Mouse (Mus musculus): ENCODE measurements around the gene 9230104L09Rik.

9230104L09Rik gene

DNA sequence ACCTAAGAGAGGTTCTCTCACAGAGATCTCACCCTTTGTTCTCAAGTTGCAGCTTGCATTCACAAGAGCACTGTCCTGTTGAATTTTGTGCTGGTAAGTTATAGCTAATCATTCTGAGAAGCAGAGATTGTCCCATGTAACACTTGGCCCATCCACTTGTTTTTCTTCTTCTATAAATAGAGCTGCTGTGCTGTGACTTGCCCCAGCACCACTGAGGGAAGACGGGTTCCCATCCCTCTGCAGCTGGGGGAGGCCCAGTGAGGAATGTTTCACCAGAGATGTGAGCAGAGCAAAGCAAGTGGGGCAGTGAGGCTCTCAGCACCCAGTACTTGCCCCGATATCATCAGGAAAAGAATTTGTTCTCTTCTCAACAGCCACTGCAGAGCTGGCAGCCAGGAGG is at the start of gene 9230104L09Rik:
9230104L09Rik (minus strand) TSS at position 73 of the 400 bp plus-strand sequence.
- in situ Hi-C loops (cut with MboI; ENCODE audit: low pct_unique_long_range_greater_than_20kb in 1 of 2, low sequenced_read_pairs in 2 of 2, unreplicated experiment in 1 of 2) = no loop called here

DNA sequence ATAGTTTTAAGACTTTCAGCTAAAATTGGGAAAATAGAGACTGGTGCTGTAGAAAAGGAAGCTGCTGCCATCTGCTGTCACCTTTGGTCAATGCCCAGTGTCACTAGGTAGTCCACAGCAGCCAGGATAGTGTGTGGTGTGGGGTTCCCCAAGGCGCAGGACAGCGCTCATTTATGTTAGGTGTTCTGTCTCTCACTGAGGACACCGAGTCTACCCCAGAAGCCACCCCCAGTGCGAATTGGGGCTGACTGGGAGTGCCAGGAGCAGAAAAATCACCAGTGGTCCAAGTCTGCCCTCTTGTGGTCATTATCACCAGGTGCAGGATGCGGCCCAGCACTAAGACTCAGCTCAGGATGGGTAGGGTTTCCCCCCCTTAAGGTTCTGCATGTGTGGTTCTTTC is 37.4 kb upstream of the 9230104L09Rik start:
- in situ Hi-C loops (cut with MboI; ENCODE audit: low pct_unique_long_range_greater_than_20kb in 1 of 2, low sequenced_read_pairs in 2 of 2, unreplicated experiment in 1 of 2) = loop anchor here (5.0 to 10.0 kb wide), 4 partner anchors 47 to 150 kb away; partner anchors contain the start of gene Cstl1 (in 2 of the 2)

DNA sequence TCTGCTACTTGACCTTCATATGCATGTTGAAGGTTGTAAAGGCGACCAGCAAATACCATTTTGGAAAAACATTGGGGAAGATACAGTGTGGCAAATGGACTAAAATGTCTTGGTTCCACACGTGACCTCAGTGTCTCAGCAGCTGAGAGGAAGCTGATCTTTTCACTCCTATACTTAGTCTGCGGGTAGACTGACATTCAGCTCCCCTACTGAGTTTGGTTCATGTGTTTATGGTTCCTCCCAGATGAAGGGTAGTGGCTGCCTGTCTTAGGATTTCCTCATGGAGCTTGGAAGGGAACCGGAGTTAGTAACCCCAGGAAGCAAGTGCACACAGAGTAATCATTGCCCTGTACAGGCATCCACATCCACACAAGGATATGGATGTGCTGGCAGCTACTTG is 35.5 kb upstream of the 9230104L09Rik start:
- in situ Hi-C loops (cut with MboI; ENCODE audit: low pct_unique_long_range_greater_than_20kb in 1 of 2, low sequenced_read_pairs in 2 of 2, unreplicated experiment in 1 of 2) = loop anchor here (5.0 to 10.0 kb wide), 4 partner anchors 46 to 148 kb away; partner anchors contain the start of gene Cstl1 (in 2 of the 2)

DNA sequence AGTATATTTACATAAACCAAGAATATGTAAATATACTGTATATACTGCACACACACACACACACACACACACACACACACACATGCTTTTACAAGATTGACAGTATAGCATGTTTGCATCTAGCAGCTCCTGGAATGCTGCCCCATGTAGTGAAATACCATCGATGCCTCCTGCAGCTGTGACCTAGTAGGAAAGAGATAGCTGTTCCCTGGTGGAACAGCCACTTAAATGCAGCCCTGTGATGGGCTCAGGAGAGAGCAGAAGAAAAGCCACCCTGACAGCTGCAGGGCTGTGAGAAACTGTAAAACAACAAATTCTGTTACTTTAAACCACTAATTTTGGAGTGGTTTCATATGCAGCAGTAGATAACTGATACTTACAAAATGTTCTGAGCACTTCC is 31.4 kb upstream of the 9230104L09Rik start:
- in situ Hi-C loops (cut with MboI; ENCODE audit: low pct_unique_long_range_greater_than_20kb in 1 of 2, low sequenced_read_pairs in 2 of 2, unreplicated experiment in 1 of 2) = no loop called here

DNA sequence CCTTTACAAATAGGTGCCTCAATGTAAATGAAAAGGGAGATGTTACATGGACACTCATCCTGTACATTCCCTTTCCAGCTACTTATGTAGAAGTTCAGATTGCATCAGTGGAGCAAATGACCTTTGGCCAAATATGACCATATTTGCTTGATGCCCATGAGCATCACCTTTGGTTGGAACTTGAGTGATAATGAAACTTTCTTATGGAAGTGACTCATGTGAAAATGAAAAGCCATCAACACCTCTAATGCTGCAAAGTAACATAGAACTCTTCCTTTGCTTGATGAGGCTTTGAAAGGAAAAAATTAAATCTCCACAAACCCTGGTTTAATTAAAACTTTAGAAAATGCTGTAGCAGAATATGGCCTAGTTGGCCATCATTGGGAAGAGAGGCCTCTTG is 28.3 kb upstream of the 9230104L09Rik start:
- in situ Hi-C loops (cut with MboI; ENCODE audit: low pct_unique_long_range_greater_than_20kb in 1 of 2, low sequenced_read_pairs in 2 of 2, unreplicated experiment in 1 of 2) = no loop called here

DNA sequence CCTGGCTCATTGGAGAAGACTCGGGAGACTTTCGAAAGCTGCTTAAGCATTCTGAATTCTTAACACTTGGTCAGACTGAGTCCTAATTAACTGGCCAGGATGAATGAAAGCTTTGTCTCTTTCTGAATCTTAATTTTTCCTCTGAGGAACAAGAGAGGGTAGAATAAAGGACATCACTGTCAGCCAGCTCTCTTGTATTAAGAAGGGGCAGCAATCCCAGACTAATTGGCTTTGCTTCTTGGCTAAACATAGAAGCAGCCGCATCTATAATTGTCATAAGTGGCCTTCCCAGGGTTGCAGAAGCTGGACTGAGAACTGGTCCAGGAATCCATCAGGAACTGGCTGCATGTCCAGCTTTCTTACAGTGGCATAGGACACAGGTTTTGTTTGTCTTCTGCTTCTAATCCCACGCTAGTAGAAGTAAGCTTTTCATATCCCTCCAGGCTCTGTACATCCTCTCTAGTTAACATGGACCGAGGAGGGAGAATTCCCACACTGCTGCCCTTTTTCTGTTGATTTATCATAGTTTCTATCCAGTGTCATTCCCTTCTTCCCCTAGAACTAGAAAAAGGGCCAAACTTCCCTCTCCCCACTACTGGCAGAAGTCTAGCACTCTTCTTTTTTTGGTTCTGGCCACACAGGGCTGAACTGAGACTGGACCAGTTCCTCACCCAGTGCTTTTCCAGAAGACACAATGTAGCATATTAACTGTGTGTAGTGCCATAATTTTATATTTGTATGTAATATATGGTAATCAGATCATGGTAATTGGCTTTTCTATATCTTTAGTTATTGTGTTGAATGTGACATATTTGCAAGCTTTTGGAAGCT is 25.4 kb upstream of the 9230104L09Rik start:
- in situ Hi-C loops (cut with MboI; ENCODE audit: low pct_unique_long_range_greater_than_20kb in 1 of 2, low sequenced_read_pairs in 2 of 2, unreplicated experiment in 1 of 2) = no loop called here

DNA sequence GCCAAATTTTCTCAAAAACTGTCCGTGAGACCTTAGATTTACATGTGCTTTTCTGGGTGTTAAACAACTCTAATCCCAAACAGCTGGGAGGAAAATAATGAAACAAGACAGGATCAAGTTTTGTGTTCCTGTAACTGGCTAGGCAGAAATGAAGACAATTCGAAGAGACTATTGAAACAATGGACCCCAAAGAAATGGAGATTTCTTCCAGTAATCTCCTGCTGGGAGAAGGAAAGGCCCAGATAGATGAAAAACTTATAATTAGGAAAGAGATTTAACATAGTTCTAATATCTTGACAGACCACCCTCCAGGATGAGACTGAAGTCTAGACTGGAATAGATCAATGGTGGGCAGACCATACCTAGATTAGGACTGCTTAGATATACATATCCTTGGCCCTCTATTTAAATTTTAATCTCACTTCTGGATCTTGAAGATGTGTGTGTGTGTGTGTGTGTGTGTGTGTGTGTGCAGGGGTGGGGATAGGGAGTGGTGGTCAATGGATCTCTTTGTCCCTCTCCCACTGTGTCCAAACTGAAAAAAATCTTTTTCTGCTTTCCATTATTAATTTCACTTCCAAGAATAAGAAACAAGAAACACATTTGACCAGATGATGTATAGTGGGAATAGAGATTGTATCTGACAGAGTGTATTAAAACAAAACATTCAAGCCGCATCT is 24.6 kb upstream of the 9230104L09Rik start:
- in situ Hi-C loops (cut with MboI; ENCODE audit: low pct_unique_long_range_greater_than_20kb in 1 of 2, low sequenced_read_pairs in 2 of 2, unreplicated experiment in 1 of 2) = no loop called here

DNA sequence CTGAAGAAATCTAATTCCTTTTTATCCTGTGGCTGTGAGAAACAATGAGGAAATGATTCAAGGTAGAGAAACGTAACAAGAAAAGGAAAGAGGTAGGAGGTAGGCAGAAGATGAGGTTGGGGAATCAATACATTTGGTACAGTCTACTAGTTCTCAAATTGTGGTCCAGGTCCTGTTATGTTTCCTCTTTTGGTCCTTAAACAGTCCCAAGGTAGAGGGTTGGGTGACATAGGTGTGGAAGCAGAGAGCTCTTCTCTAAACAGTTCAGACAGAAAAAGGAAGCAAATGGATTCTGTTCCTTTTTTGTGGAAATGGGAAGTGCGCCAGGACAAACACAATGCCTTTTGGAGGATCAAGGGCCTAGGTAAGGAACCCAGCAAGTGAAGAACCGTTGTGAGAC is 24.0 kb upstream of the 9230104L09Rik start:
- in situ Hi-C loops (cut with MboI; ENCODE audit: low pct_unique_long_range_greater_than_20kb in 1 of 2, low sequenced_read_pairs in 2 of 2, unreplicated experiment in 1 of 2) = no loop called here

DNA sequence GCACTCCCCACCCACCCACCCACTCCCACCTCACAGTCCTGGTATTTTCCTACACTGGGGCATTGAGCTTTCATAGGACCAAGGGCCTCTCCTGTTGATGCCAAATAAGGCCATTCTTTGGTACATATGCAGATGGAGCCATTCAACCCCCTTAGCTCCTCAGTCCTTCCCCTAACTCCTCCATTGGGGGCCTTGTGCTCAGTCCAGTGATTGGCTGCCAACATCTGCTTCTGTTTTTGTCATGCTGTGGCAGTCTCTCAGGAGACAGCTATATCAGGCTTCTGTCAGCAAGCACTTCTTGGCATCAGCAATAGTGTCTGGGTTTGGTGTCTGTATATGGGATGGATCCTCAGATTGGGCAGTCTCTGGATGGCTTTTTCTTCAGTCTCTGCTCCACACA is 19.9 kb upstream of the 9230104L09Rik start:
- in situ Hi-C loops (cut with MboI; ENCODE audit: low pct_unique_long_range_greater_than_20kb in 1 of 2, low sequenced_read_pairs in 2 of 2, unreplicated experiment in 1 of 2) = no loop called here

DNA sequence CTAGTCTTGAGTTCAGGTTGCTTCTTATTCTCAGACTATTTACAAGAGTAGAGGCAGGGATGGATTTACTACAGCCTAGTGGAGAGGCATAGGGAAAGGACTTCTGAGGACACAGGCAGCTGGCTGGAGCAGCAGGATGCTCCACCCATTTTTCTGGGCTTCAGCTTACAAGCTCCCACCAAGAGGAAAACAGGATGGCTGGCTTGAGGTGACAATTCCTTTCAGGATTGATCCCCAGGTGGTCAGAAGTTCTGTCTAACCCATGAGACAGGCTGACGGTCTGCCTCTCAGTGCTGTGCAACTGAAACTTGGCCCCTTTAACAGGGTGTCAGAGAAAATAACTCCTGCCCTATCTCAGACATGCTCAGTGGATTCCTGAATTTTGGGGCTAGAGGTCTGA is 14.4 kb upstream of the 9230104L09Rik start:
- in situ Hi-C loops (cut with MboI; ENCODE audit: low pct_unique_long_range_greater_than_20kb in 1 of 2, low sequenced_read_pairs in 2 of 2, unreplicated experiment in 1 of 2) = no loop called here

DNA sequence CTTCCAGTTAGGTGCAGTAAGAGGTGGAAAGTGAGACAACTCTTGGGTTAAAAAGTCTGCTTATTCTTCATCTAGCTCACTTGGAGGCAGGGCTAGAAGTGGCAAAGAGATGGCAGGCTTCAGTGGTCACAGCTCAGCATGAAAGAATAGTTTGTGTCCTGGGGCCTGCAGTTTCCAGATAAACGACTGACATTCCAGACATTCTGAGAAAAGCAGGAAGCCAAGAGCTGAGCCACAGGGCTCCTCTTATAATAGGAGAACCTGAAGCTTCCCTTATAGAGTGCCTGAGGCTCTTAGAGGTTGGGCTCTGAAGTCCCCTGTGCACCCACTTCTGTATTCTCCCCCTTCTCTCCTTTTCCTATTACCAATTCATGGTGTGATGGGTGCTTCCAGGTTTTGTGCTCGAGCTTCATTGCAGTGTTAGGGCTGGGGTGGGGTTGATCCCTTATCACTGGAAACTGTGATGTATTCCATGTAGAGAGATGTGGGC is 13.8 kb upstream of the 9230104L09Rik start:
- in situ Hi-C loops (cut with MboI; ENCODE audit: low pct_unique_long_range_greater_than_20kb in 1 of 2, low sequenced_read_pairs in 2 of 2, unreplicated experiment in 1 of 2) = no loop called here

DNA sequence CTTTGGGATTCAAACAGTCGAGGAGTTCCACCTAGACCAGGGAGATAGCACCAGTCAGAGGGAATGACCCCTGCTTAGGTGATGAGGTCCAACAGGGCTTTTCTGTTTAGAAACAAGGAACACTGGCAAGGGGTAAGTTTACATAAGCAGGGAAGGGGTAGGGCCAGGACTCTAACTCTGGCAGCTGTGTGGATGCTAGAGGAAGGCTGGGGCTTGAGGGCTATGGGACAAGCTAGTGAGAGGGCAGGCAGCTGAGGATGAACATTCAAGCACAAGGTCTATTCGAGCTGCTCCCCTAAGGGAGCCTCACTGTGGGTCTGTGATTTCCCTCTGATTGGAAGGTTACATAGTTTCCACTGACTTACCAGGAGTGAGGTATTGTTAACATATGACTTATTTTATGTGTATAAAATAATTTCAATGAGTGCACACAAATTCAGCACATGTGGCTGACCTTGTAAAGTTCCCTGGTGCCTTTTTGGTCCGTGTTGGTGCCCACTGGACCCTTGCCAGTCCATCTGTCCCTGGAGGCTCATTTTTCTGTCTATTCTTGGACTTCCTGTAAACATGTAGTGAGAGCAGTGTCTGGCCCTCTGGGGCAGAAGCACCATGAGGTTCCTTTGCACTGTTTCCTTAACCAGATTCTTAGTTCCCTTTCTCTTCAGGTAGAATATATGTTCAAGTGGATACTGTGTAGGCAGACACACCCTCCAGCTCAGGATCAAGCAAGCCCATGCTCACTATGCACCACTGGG is 12.4 kb upstream of the 9230104L09Rik start:
- in situ Hi-C loops (cut with MboI; ENCODE audit: low pct_unique_long_range_greater_than_20kb in 1 of 2, low sequenced_read_pairs in 2 of 2, unreplicated experiment in 1 of 2) = no loop called here

DNA sequence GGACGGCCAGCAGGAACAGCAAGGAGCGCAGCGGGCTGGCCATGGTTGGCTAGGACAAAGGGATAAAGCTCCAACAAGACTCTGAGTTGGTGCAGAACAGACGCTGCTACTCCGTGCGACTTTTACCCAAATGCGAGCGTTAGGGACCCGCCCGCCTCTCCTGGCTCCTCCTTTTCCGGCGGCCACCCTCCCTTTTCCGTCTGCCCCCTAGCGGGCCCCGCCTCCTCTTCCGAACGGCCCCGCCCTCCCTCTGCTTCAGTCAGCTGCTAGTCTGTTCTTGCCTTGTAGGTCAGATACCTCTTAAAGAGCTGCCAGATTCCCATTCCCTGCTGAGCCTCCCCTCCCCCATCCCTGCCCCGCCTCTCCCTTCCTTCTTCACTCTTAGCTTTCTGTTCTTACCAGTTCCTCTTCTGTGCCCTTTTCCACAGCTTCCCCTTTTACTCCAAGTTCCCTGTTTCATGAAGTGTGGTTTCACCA is 10.5 kb upstream of the 9230104L09Rik start, which contains the start of gene Cst3:
Cst3 (minus strand) TSS at position 358 of the 477 bp plus-strand sequence.
- in situ Hi-C loops (cut with MboI; ENCODE audit: low pct_unique_long_range_greater_than_20kb in 1 of 2, low sequenced_read_pairs in 2 of 2, unreplicated experiment in 1 of 2) = no loop called here

DNA sequence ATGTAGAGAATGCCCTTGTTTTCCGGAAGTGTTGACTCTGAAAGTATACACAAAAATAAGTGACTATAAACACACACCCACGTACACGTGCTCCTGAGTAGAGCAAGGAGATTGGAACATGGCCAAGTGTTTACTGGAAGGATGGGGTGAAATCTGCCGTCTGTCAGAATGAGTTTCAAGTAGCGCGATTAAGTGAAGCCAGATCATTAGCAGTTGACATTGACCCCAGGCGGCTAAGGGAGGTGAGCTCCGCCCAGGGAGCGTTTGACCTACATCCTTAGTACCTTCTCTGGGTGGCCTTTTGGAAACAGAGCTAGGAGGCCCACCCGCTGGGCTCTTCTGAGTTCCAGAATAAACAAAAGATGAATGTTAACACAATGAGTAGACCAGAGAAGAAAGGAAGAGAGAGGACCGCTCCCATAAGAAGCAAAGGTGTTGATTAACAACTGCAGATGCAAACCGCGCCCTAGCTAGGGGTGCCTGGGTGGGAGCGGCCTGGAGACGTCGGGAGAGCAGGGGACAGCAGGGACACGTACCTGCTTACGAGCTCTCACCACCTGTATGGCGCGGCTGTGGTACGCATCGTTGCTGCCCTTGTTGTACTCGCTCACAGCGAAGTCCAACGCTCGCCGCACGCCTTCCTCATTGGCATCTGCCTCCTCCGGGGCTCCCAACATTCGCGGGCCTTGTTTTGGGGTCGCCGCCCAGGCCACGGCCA is 9.9 kb upstream of the 9230104L09Rik start:
- in situ Hi-C loops (cut with MboI; ENCODE audit: low pct_unique_long_range_greater_than_20kb in 1 of 2, low sequenced_read_pairs in 2 of 2, unreplicated experiment in 1 of 2) = no loop called here

DNA sequence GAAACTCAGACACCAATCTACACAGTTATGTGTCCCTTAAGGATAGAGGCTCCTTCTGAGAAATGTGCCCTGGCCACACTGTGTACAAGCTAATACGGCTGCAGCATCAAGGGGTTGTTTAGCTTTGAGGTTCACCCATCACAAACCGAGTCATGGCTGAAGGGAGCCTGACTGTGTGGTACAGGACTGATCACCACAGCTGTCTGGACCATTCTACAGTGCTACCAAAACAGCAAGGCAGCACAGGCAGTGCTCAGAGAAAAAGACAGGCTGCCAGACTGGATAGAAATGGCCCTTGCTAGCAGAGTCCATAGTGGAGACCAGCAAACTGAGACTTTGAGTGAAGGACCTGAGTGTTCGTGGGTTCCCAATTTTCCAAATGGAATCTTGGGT is 9.4 kb upstream of the 9230104L09Rik start:
- in situ Hi-C loops (cut with MboI; ENCODE audit: low pct_unique_long_range_greater_than_20kb in 1 of 2, low sequenced_read_pairs in 2 of 2, unreplicated experiment in 1 of 2) = no loop called here

DNA sequence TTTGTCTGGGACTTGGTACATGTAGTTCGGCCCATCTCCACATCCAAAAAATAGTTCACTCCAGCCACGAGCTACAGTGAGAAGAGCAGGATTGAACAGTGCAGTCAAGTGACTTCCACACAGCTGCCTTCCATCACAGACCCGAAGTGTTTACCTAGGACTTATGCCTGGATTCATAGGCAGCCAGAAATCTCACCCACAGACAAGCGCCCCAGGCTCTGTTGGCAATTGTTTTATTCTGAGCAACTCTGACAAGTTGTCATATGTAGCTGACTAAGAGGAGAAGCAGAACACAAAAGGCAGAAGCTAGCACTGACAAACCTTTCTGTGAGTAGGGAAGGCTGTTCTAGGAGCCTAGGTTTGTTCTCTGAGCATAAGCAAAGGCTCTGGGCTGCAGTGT is 8.0 kb upstream of the 9230104L09Rik start:
- in situ Hi-C loops (cut with MboI; ENCODE audit: low pct_unique_long_range_greater_than_20kb in 1 of 2, low sequenced_read_pairs in 2 of 2, unreplicated experiment in 1 of 2) = no loop called here

DNA sequence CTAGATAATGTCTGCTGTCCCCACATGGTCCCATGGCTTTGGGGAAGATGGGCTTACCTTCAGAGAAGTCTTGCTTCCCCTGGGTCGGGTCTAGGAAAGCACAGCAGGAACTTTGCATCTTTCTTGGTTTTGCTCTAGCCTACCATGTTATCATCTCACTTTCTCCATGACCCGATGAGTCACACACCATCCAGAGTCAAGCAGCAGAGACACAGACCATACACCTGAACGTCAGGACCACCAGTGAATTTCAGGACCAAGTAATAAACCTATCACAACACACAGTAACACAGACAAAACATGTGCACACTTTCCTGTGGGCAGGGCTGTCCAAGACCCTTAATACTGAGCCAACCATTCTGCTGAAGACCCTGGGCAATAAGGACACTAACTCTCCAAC is 5.7 kb upstream of the 9230104L09Rik start:
- in situ Hi-C loops (cut with MboI; ENCODE audit: low pct_unique_long_range_greater_than_20kb in 1 of 2, low sequenced_read_pairs in 2 of 2, unreplicated experiment in 1 of 2) = no loop called here

DNA sequence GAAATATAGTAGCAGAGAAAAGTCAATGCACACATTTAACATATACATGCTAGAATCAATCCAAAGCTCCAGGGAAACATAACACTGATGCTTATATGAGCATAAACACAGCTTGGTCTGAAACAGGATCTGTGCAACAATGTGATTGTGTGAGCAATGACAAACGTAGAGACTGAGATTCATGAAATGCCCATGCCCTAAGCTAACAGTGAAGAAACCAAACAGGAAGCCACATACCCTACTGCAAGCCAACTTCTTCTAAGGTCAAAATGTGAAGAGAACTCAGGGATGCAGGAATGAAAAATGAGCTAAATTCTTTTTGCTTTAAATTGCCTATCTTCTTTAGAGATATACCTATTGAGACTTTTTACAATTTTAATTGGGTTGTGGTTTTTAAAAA is 4.1 kb upstream of the 9230104L09Rik start:
- in situ Hi-C loops (cut with MboI; ENCODE audit: low pct_unique_long_range_greater_than_20kb in 1 of 2, low sequenced_read_pairs in 2 of 2, unreplicated experiment in 1 of 2) = no loop called here

Measured in mouse embryonic stem cell (cell line).